Mouse (Mus musculus) 416B (cell line): ENCODE measurements at regions not wholly inside any gene's neighbourhood (a gene's known extent, or its start where the extent isn't known, plus 50 kb on each side); places are given as distances from the start of the nearest gene placed in this dataset.
A peak's percentile ranks its signal among the peaks of the same experiment; 100 is the strongest.

Experiments
- DNase-seq: peaks from one replicate; pipeline ENCODE4 v3.0.0; 2011; ENCODE audit warnings: low read depth

- no peak for DNase-seq
Observed at GRCm38 (mm10) chr13:6178362-6179070, 317.2 kb downstream of the Klf6 start.

GRCm38 (mm10) chr13:6189133-6189532, 327.9 kb downstream of the Klf6 start:
- no peak for DNase-seq

- DNase-seq = no peak
Observed at GRCm38 (mm10) chr13:6189566-6189965, 328.3 kb downstream of the Klf6 start.

GRCm38 (mm10) chr13:6191186-6191914, 330.1 kb downstream of the Klf6 start:
- DNase-seq = peak; percentile 6

- peak; percentile 81 for DNase-seq
Observed at GRCm38 (mm10) chr13:6191915-6192295, 330.6 kb downstream of the Klf6 start.

GRCm38 (mm10) chr13:6196690-6197089, 335.4 kb downstream of the Klf6 start:
- DNase-seq = no peak

GRCm38 (mm10) chr13:6199107-6199506, 337.8 kb downstream of the Klf6 start:
- no peak for DNase-seq

GRCm38 (mm10) chr13:6201516-6201915, 340.2 kb downstream of the Klf6 start:
- DNase-seq = no peak

GRCm38 (mm10) chr13:6204801-6205200, 343.1 kb upstream of the Pitrm1 start:
- no peak for DNase-seq

GRCm38 (mm10) chr13:6212550-6212949, 335.4 kb upstream of the Pitrm1 start:
- DNase-seq = no peak

GRCm38 (mm10) chr13:6214189-6214588, 333.8 kb upstream of the Pitrm1 start:
- no peak for DNase-seq

- DNase-seq = no peak
Observed at GRCm38 (mm10) chr13:6226087-6226643, 321.8 kb upstream of the Pitrm1 start.

- peak; percentile 45 for DNase-seq
Observed at GRCm38 (mm10) chr13:6228278-6228677, 319.7 kb upstream of the Pitrm1 start.

GRCm38 (mm10) chr13:6235394-6235793, 312.6 kb upstream of the Pitrm1 start:
- no peak for DNase-seq

GRCm38 (mm10) chr13:6236503-6236902, 311.4 kb upstream of the Pitrm1 start:
- DNase-seq = no peak

GRCm38 (mm10) chr13:6237201-6237600, 310.7 kb upstream of the Pitrm1 start:
- DNase-seq = no peak

- DNase-seq = no peak
Observed at GRCm38 (mm10) chr13:6240855-6241254, 307.1 kb upstream of the Pitrm1 start.

- DNase-seq = peak; percentile 74
Observed at GRCm38 (mm10) chr13:6241472-6242123, 306.4 kb upstream of the Pitrm1 start.

- no peak for DNase-seq
Observed at GRCm38 (mm10) chr13:6250106-6250505, 297.8 kb upstream of the Pitrm1 start.

- no peak for DNase-seq
Observed at GRCm38 (mm10) chr13:6251025-6251862, 296.7 kb upstream of the Pitrm1 start.

- peak; percentile 68 for DNase-seq
Observed at GRCm38 (mm10) chr13:6252100-6252499, 295.8 kb upstream of the Pitrm1 start.

- DNase-seq = no peak
Observed at GRCm38 (mm10) chr13:6255303-6255702, 292.6 kb upstream of the Pitrm1 start.
